Mouse (Mus musculus) thymus, adult 2 months (tissue): ENCODE results near the gene Nacc2. TPM values are rescaled to one million over a fixed set of nuclear protein-coding genes. Genes with fewer than 3 reads are reported as not detected.

ENCODE experiments used
- DNase-seq: peaks from one replicate; pipeline ENCODE4 v3.0.0; 2021
- H3K27ac ChIP-seq: fragments of 200-500 bp; 2 replicates; pipeline ENCODE4 v1.5.1; 2012; ENCODE audit warnings: low read length, control low read depth; ENCODE audit not compliant: control insufficient read depth, insufficient read depth
- H3K27me3 ChIP-seq: fragments of 200-500 bp; 2 replicates; pipeline ENCODE4 v1.6.1; 2012; ENCODE audit warnings: mild to moderate bottlenecking, low read length, moderate library complexity, mixed read lengths; ENCODE audit not compliant: control insufficient read depth, insufficient read depth
- H3K36me3 ChIP-seq: fragments of 200-500 bp; 2 replicates; pipeline ENCODE4 v1.6.1; 2012; ENCODE audit warnings: mild to moderate bottlenecking, low read length, moderate library complexity; ENCODE audit not compliant: control insufficient read depth, insufficient read depth
- H3K4me1 ChIP-seq: fragments of 200-500 bp; replicated peaks from 2 replicates; pipeline ENCODE4 v1.6.1; 2012; ENCODE audit warnings: low read length; ENCODE audit not compliant: control insufficient read depth, insufficient read depth
- H3K4me3 ChIP-seq: fragments of 200-500 bp; 2 replicates; pipeline ENCODE4 v1.5.1; 2012; ENCODE audit warnings: mild to moderate bottlenecking, low read length, control low read depth, moderate library complexity; ENCODE audit not compliant: control insufficient read depth, insufficient read depth
- CTCF ChIP-seq: fragments of 200-500 bp; IDR thresholded peaks from 2 replicates; pipeline ENCODE4 v1.5.1; 2012; ENCODE audit warnings: mild to moderate bottlenecking, control low read depth, low read length, moderate library complexity, borderline replicate concordance; ENCODE audit not compliant: control insufficient read depth, poor library complexity, insufficient read depth; ENCODE audit errors: extremely low read depth
- POLR2A ChIP-seq: fragments of 200-500 bp; IDR thresholded peaks from 2 replicates; pipeline ENCODE4 v1.6.1; 2012; ENCODE audit warnings: mild to moderate bottlenecking, low read length, control low read depth, moderate library complexity; ENCODE audit not compliant: control insufficient read depth, poor library complexity, insufficient read depth; ENCODE audit errors: extremely low read depth
- WGBS: fragments of 180-500 bp; shearing (Covaris S2); methylation state at CpG from one replicate; pipeline ENCODE4 v1.1.7; 2018; 5-methylcytosine and 5-hydroxymethylcytosine counted together
- polyA plus RNA-seq: library from polyadenylated mRNA; depleted of rRNA; stranded (reverse); fragments of >200 nt; gene quantifications from 2 replicates; pipeline ENCODE4 v1.2.3, GENCODE M21; 2012

Gene Nacc2
- polyA plus RNA-seq, 1 experiment: 12.6 TPM

- no peak for DNase-seq
- Histone ChIP-seq H3K4me1 (no peaks in the 10 kb centered on the region; the same call in 1 of the 2 replicates), H3K36me3 (no peaks in the 10 kb centered on the region), H3K27ac (no peak overlapping the region), H3K4me3 (no peak overlapping the region), H3K27me3 (no peaks in the 10 kb centered on the region; the same call in 1 of the 2 replicates)
- no peak for TF ChIP-seq CTCF
- TF ChIP-seq POLR2A: no peak
- 88% methylated on average over 1 of the region's 1 CpGs for WGBS
Observed at GRCm38 (mm10) chr2:26117580-26117979, 5.4 kb downstream of the Nacc2 start.

- no peak for DNase-seq
- WGBS: 92% methylated on average over 3 of the region's 3 CpGs
- Histone ChIP-seq H3K4me3 (no peak overlapping the region), H3K4me1 (no peaks in the 10 kb centered on the region), H3K27ac (no peak overlapping the region), H3K36me3 (no peaks in the 10 kb centered on the region), H3K27me3 (no peaks in the 10 kb centered on the region; the same call in 1 of the 2 replicates)
- TF ChIP-seq POLR2A (no peak), CTCF (no peak)
Observed at GRCm38 (mm10) chr2:26116550-26116949, 6.5 kb downstream of the Nacc2 start.

GRCm38 (mm10) chr2:26115215-26115614 lies 7.8 kb downstream of the Nacc2 start:
- WGBS: 93% methylated on average over 6 of the region's 6 CpGs
- Histone ChIP-seq H3K27ac (no peak overlapping the region), H3K27me3 (no peaks in the 10 kb centered on the region), H3K4me3 (no peak overlapping the region), H3K4me1 (no peaks in the 10 kb centered on the region), H3K36me3 (no peaks in the 10 kb centered on the region)
- DNase-seq: no peak
- TF ChIP-seq CTCF: no peak
- no peak for TF ChIP-seq POLR2A

GRCm38 (mm10) chr2:26108237-26108636 lies 14.8 kb downstream of the Nacc2 start:
- no peaks in the 10 kb centered on the region for H3K27me3 ChIP-seq

GRCm38 (mm10) chr2:26107011-26107410 lies 16.0 kb downstream of the Nacc2 start:
- H3K27ac ChIP-seq: no peak overlapping the region
- WGBS: 95% methylated on average over 8 of the region's 8 CpGs
- no peak for DNase-seq
- H3K4me1 ChIP-seq: no peaks in the 10 kb centered on the region
- no peaks in the 10 kb centered on the region for H3K36me3 ChIP-seq
- no peak overlapping the region for H3K4me3 ChIP-seq
- H3K27me3 ChIP-seq: no peaks in the 10 kb centered on the region
- TF ChIP-seq CTCF (no peak), POLR2A (no peak)

More at GRCm38 (mm10) chr2:26108237-26108636, 14.8 kb downstream of the Nacc2 start:
- TF ChIP-seq CTCF (no peak), POLR2A (no peak)
- H3K4me3 ChIP-seq: no peak overlapping the region
- H3K4me1 ChIP-seq: no peaks in the 10 kb centered on the region
- no peak for DNase-seq
- no peak overlapping the region for H3K27ac ChIP-seq
- no peaks in the 10 kb centered on the region for H3K36me3 ChIP-seq
- 83% methylated on average over 6 of the region's 6 CpGs for WGBS

- H3K4me1 ChIP-seq: no peaks in the 10 kb centered on the region
- WGBS: 35% methylated on average over 2 of the region's 2 CpGs
- H3K27me3 ChIP-seq: no peaks in the 10 kb centered on the region
- no peaks in the 10 kb centered on the region for H3K36me3 ChIP-seq
- no peak overlapping the region for H3K27ac ChIP-seq
- DNase-seq: no peak
- no peak for TF ChIP-seq CTCF
- TF ChIP-seq POLR2A: no peak
- no peak overlapping the region for H3K4me3 ChIP-seq
Observed at GRCm38 (mm10) chr2:26106233-26106632, 16.8 kb downstream of the Nacc2 start.

GRCm38 (mm10) chr2:26100296-26100695 lies 22.7 kb downstream of the Nacc2 start:
- WGBS: 75% methylated on average over 4 of the region's 4 CpGs
- Histone ChIP-seq H3K36me3 (no peaks in the 10 kb centered on the region), H3K4me1 (no peaks in the 10 kb centered on the region), H3K27me3 (no peaks in the 10 kb centered on the region), H3K27ac (no peak overlapping the region), H3K4me3 (no peak overlapping the region)
- TF ChIP-seq CTCF: no peak
- TF ChIP-seq POLR2A: no peak
- DNase-seq: no peak
